Mouse (Mus musculus) forebrain, embryonic 14.5 days (tissue): ENCODE measurements around the gene Myo6. TPM values are rescaled to one million over a fixed set of nuclear protein-coding genes. Genes with fewer than 3 reads are reported as not detected.

Source experiments
- ATAC-seq: fragments of 200-750 bp; cut with Nextera tagmentation; 2 replicates; pipeline ENCODE4 v1.8.0; 2017; ENCODE audit warnings: mild to moderate bottlenecking, moderate library complexity
- DNase-seq: peaks from one replicate; pipeline ENCODE4 v3.0.0-alpha.2; 2015; ENCODE audit warnings: low spot score
- H3K27ac ChIP-seq: fragments of 300-500 bp; sonication (generic); 2 replicates; pipeline ENCODE4 v1.5.1; 2014; ENCODE audit warnings: low read depth, mild to moderate bottlenecking, control low read depth, low read length, moderate library complexity
- H3K27me3 ChIP-seq: fragments of 300-500 bp; sonication (generic); replicated peaks from 2 replicates; pipeline ENCODE4 v1.6.1; 2014; ENCODE audit warnings: low read length, control low read depth, mixed read lengths; ENCODE audit not compliant: control insufficient read depth, insufficient read depth
- H3K36me3 ChIP-seq: fragments of 300-500 bp; sonication (generic); 2 replicates; pipeline ENCODE4 v1.6.1; 2014; ENCODE audit warnings: low read length, control low read depth; ENCODE audit not compliant: control insufficient read depth, insufficient read depth
- H3K4me1 ChIP-seq: fragments of 300-500 bp; sonication (generic); 2 replicates; pipeline ENCODE4 v1.6.1; 2014; ENCODE audit warnings: antibody characterized with exemption, low read length, control low read depth; ENCODE audit not compliant: control insufficient read depth, insufficient read depth
- H3K4me2 ChIP-seq: fragments of 300-500 bp; sonication (generic); 2 replicates; pipeline ENCODE4 v1.6.1; 2014; ENCODE audit warnings: mild to moderate bottlenecking, control low read depth, low read length
- H3K4me3 ChIP-seq: fragments of 300-500 bp; sonication (generic); 2 replicates; pipeline ENCODE4 v1.5.1; 2014; ENCODE audit warnings: low read depth, low read length, control low read depth
- H3K9ac ChIP-seq: fragments of 300-500 bp; sonication (generic); 2 replicates; pipeline ENCODE4 v1.6.1; 2014; ENCODE audit warnings: mild to moderate bottlenecking, low read length, control low read depth, moderate library complexity
- H3K9me3 ChIP-seq: fragments of 300-500 bp; sonication (generic); replicated peaks from 2 replicates; pipeline ENCODE4 v1.6.1; 2016; ENCODE audit warnings: low read length, control low read depth, mixed read lengths; ENCODE audit not compliant: control insufficient read depth
- WGBS: fragments of 180-500 bp; shearing (Covaris S2); extraction: QIAGEN DNeasy Blood & Tissue Kit; methylation state at CpG from one replicate; pipeline ENCODE4 v1.1.7; 2014; 5-methylcytosine and 5-hydroxymethylcytosine counted together
- polyA plus RNA-seq: library from polyadenylated mRNA; unstranded; fragments of >200 nt; fragmentation: Nextera tagmentation; extraction: Ambion mirVana; gene quantifications from 2 replicates; pipeline ENCODE4 v1.2.1, GENCODE M21; 2014

The Myo6 gene
- polyA plus RNA-seq, 1 experiment from 2014 or later = 10.2 TPM

GRCm38 (mm10) chr9:80284539-80285174 lies 119.8 kb downstream of the Myo6 start:
- no peak overlapping the region for H3K4me3 ChIP-seq
- no peaks in the 10 kb centered on the region for H3K27me3 ChIP-seq
- 84% methylated on average over 2 of the region's 2 CpGs for WGBS
- no peaks in the 10 kb centered on the region for H3K4me1 ChIP-seq
- DNase-seq (no peak), ATAC-seq (no peak)
- no peak overlapping the region for H3K4me2 ChIP-seq
- H3K9ac ChIP-seq = no peak overlapping the region
- no peaks in the 10 kb centered on the region for H3K36me3 ChIP-seq
- no peak overlapping the region for H3K27ac ChIP-seq
- no peaks in the 10 kb centered on the region for H3K9me3 ChIP-seq

DNA sequence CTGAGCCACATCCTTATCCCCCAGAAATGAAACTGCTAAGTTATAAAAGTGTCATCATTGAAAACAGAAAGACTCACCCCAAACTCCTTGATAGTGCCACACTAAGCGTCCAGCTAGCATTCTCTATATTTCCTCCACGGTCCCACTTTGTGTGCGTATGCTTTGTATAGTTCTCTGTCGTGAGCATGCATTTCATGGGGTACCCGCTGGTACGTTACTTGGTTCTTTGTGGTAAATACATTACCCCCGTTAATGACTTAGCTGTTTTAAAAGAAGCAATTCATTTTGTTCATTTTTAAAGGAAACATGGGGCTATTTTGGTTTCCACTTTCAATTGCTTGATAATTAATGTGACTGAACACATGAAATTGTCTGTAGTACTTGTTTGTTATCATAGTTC lies 122.0 kb downstream of the Myo6 start:
- WGBS = 76% methylated on average over 7 of the region's 7 CpGs

GRCm38 (mm10) chr9:80293056-80293584 lies 128.3 kb downstream of the Myo6 start:
- Histone ChIP-seq H3K9ac (no peak overlapping the region), H3K27me3 (no peaks in the 10 kb centered on the region), H3K4me3 (no peak overlapping the region), H3K36me3 (0 out of 2 replicates have a peak, but pooled peaks cover 4% of the 10 kb centered on the region), H3K27ac (no peak overlapping the region), H3K9me3 (no peaks in the 10 kb centered on the region), H3K4me1 (no peaks in the 10 kb centered on the region), H3K4me2 (no peak overlapping the region)
- ATAC-seq (0 out of 2 replicates have a peak, but pooled peaks have one; percentile 32), DNase-seq (peak; percentile 77)
- WGBS = 54% methylated on average over 2 of the region's 2 CpGs

More for the DNA sequence above, 122.0 kb downstream of the Myo6 start:
- DNase-seq (no peak), ATAC-seq (no peak)
- Histone ChIP-seq H3K27ac (no peak overlapping the region), H3K4me2 (no peak overlapping the region), H3K4me1 (no peaks in the 10 kb centered on the region), H3K36me3 (0 out of 2 replicates have a peak, but pooled peaks cover 2% of the 10 kb centered on the region), H3K4me3 (no peak overlapping the region), H3K9me3 (no peaks in the 10 kb centered on the region), H3K27me3 (no peaks in the 10 kb centered on the region), H3K9ac (no peak overlapping the region)

DNA sequence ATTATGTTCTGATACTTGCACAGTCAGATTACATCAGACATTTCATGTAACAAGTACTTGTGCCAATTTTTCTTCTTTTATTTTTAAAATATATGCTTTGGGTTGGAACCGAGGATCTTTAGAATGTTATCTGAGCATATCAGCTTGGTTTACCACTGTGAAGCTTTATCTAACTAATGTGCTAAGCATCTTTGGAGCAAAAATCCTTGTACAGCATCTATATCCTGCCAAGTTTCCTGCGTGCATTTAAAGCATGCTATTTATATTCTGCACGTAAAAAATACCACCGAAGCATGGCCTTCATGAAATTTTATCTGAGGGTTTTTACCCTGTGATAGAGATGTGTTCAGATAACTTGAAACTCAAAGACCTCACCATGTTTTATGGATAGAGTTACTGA lies 131.3 kb downstream of the Myo6 start:
- 82% methylated on average over 4 of the region's 4 CpGs for WGBS
- Histone ChIP-seq H3K27me3 (no peaks in the 10 kb centered on the region), H3K27ac (no peak overlapping the region), H3K4me1 (no peaks in the 10 kb centered on the region), H3K4me2 (no peak overlapping the region), H3K36me3 (0 out of 2 replicates have a peak, but pooled peaks cover 4% of the 10 kb centered on the region), H3K4me3 (no peak overlapping the region), H3K9ac (no peak overlapping the region), H3K9me3 (no peaks in the 10 kb centered on the region)
- ATAC-seq (no peak), DNase-seq (peak; percentile 30)

DNA sequence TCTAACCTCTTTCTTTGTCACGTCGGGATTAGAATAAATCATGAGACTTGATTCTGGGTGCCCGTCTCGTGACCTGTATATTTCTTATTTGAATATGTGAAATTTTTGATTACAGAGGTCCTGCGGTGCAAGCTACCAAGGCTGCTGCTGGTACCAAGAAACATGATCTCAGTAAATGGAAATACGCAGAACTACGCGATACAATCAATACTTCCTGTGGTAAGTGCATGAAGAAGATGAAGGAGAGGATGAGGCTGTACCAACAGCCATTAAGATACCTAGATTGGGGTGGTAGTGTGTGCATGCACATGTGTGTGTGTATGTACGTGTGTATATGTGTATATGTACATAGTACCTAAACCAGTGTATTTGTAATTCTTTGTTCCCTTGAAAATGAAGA lies 134.2 kb downstream of the Myo6 start:
- Histone ChIP-seq H3K27ac (no peak overlapping the region), H3K9ac (no peak overlapping the region), H3K4me1 (no peaks in the 10 kb centered on the region), H3K9me3 (no peaks in the 10 kb centered on the region), H3K4me2 (no peak overlapping the region), H3K27me3 (no peaks in the 10 kb centered on the region), H3K36me3 (no peaks in the 10 kb centered on the region), H3K4me3 (no peak overlapping the region)
- ATAC-seq = no peak
- DNase-seq = no peak
- WGBS = 94% methylated on average over 9 of the region's 9 CpGs

- no peaks in the 10 kb centered on the region for H3K27me3 ChIP-seq
- no peak overlapping the region for H3K4me3 ChIP-seq
- DNase-seq = peak; percentile 26
- H3K9me3 ChIP-seq = no peaks in the 10 kb centered on the region
- no peaks in the 10 kb centered on the region for H3K36me3 ChIP-seq
- no peak overlapping the region for H3K4me2 ChIP-seq
- 74% methylated on average over 4 of the region's 4 CpGs for WGBS
- no peak overlapping the region for H3K27ac ChIP-seq
- H3K9ac ChIP-seq = no peak overlapping the region
- ATAC-seq = no peak
- no peaks in the 10 kb centered on the region for H3K4me1 ChIP-seq
These were observed 138.7 kb downstream of the Myo6 start for GRCm38 (mm10) chr9:80303518-80303917.

DNA sequence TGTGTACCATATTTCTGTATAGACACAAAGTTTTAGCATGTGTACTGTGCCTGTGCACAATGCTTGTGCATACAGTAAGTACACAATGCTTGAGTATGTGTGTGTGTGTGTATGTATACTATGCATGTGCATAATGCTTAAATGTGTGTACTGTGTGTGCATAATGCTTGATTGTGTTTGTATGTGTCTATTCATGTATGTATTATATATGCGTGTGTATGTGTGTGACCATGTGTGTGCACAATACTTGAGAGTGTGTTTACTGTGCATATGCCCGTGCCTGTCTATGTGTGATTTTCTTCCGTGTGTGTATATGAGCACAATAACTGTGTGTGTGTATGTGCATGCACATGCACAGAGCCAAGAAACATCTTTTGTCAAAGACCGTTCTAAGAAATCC lies 141.6 kb downstream of the Myo6 start:
- ATAC-seq (peak; percentile 52; the same call in 1 of the 2 replicates), DNase-seq (no peak)
- Histone ChIP-seq H3K27ac (no peak overlapping the region), H3K9me3 (no peaks in the 10 kb centered on the region), H3K9ac (no peak overlapping the region), H3K4me2 (no peak overlapping the region; the same call in 1 of the 2 replicates), H3K27me3 (no peaks in the 10 kb centered on the region), H3K4me3 (no peak overlapping the region), H3K4me1 (no peaks in the 10 kb centered on the region), H3K36me3 (no peaks in the 10 kb centered on the region)
- 70% methylated on average over 4 of the region's 4 CpGs for WGBS

DNA sequence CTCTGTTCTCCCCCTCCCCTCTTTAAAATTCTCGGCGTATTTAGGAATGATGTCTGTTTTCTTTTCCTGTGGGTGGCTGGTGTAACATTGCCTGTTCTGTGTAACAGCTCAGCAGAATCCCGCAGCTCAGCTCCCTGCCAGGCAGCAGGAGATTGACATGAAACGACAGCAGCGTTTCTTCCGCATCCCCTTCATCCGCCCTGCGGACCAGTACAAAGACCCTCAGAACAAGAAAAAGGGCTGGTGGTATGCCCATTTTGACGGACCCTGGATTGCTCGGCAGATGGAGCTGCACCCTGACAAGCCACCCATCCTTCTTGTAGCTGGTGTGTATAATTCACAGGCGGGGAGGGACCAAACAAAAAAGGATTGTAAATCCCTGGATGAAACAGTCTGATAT lies 142.0 kb downstream of the Myo6 start:
- Histone ChIP-seq H3K36me3 (no peaks in the 10 kb centered on the region), H3K27ac (0 out of 2 replicates have a peak overlapping the region, but pooled peaks have one; percentile 65), H3K4me3 (peak overlapping the region; percentile 8; the same call in 1 of the 2 replicates), H3K9me3 (no peaks in the 10 kb centered on the region), H3K4me1 (no peaks in the 10 kb centered on the region), H3K4me2 (peak overlapping the region; percentile 38), H3K9ac (peak overlapping the region; percentile 56), H3K27me3 (no peaks in the 10 kb centered on the region)
- ATAC-seq = peak; percentile 82
- 30% methylated on average over 11 of the region's 11 CpGs for WGBS
- DNase-seq = peak; percentile 39

GRCm38 (mm10) chr9:80307629-80308028 lies 142.8 kb downstream of the Myo6 start:
- Histone ChIP-seq H3K9me3 (no peaks in the 10 kb centered on the region), H3K27me3 (no peaks in the 10 kb centered on the region), H3K4me3 (no peak overlapping the region), H3K9ac (no peak overlapping the region), H3K36me3 (no peaks in the 10 kb centered on the region), H3K4me1 (no peaks in the 10 kb centered on the region), H3K27ac (no peak overlapping the region), H3K4me2 (no peak overlapping the region)
- DNase-seq (no peak), ATAC-seq (peak; percentile 20; the same call in 1 of the 2 replicates)
- WGBS = 91% methylated on average over 13 of the region's 13 CpGs
